ENCODE assay signal across 8 mouse cellular contexts in the genomic region with DNA sequence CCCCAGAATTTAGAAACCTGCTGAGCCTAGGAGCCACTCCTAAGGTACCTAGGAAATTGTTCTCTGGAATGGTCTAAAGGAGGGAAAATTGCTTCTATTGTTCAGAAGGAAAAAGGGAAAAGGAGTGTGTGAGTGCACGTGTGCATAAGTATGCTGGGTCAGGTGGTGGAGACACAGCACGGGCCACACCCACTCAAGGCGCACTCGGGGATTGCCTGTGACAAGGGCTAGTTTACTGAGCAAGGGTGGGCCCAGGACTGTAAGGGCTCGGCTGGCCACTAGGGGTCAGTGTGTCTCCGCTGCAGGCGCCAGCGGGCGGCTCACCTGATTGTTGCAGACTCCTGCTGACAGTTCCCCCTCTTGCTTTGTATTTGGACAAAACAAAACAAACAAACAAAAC. TPM values are rescaled to one million over a fixed set of nuclear protein-coding genes. Genes with fewer than 3 reads are reported as not detected.
DNase-seq lines count a peak whose midpoint lies in the region; ATAC-seq and TF ChIP-seq lines count a peak whose summit lies in the region.

No protein-coding gene starts in this region.

- H3K27me3 ChIP-seq in forebrain, embryonic 14.5 days (replicated peaks; ENCODE audit: control insufficient read depth, insufficient read depth, low read length) = no peaks in the 10 kb centered on the region
- H3K27me3 ChIP-seq in liver, embryonic 16.5 days (ENCODE audit: control insufficient read depth, insufficient read depth, low read depth, low read length) = no peaks in the 10 kb centered on the region
- no peaks in the 10 kb centered on the region for H3K27me3 ChIP-seq in neural tube, embryonic 12.5 days (replicated peaks)
- H3K27me3 ChIP-seq in stomach, postnatal 0 days (ENCODE audit: control insufficient read depth, insufficient read depth, low read length) = no peaks in the 10 kb centered on the region

- H3K9ac ChIP-seq in forebrain, embryonic 14.5 days (ENCODE audit: low read length) = peak overlapping the region; percentile 1; the same call in 1 of the 2 replicates
- no peak overlapping the region for H3K9ac ChIP-seq in liver, embryonic 16.5 days (ENCODE audit: low read depth, low read length)
- H3K9ac ChIP-seq in neural tube, embryonic 12.5 days = no peak overlapping the region
- H3K9ac ChIP-seq in stomach, postnatal 0 days (ENCODE audit: low read length) = no peak overlapping the region; the same call in 1 of the 2 replicates

- peak overlapping the region; percentile 4; the same call in 1 of the 2 replicates for H3K4me3 ChIP-seq in forebrain, embryonic 14.5 days (ENCODE audit: low read depth, low read length)
- H3K4me3 ChIP-seq in liver, embryonic 16.5 days (ENCODE audit: low read depth, low read length) = peak overlapping the region; percentile 36
- H3K4me3 ChIP-seq in neural tube, embryonic 12.5 days = no peak overlapping the region
- H3K4me3 ChIP-seq in stomach, postnatal 0 days (ENCODE audit: low read depth, low read length) = peak overlapping the region; percentile 35

- intact Hi-C loops in heart, postnatal 14 days (cut with DNase I) = loop anchor here (1.0 to 5.0 kb wide), 3 partner anchors 65 to 622 kb away; a partner anchor contains a TSS

- no peaks in the 10 kb centered on the region for H3K36me3 ChIP-seq in forebrain, embryonic 14.5 days (ENCODE audit: control insufficient read depth, insufficient read depth, low read length)
- H3K36me3 ChIP-seq in liver, embryonic 16.5 days (ENCODE audit: control insufficient read depth, insufficient read depth) = no peaks in the 10 kb centered on the region
- H3K36me3 ChIP-seq in neural tube, embryonic 12.5 days = no peaks in the 10 kb centered on the region
- H3K36me3 ChIP-seq in stomach, postnatal 0 days (ENCODE audit: control insufficient read depth, insufficient read depth, low read length) = no peaks in the 10 kb centered on the region

- H3K4me1 ChIP-seq in forebrain, embryonic 14.5 days (ENCODE audit: control insufficient read depth, insufficient read depth, low read length) = no peaks in the 10 kb centered on the region
- H3K4me1 ChIP-seq in liver, embryonic 16.5 days (ENCODE audit: control insufficient read depth, low read depth, low read length) = no peaks in the 10 kb centered on the region
- peaks cover 6% of the 10 kb centered on the region; the same call in 1 of the 2 replicates for H3K4me1 ChIP-seq in neural tube, embryonic 12.5 days
- 0 out of 2 replicates have a peak, but pooled peaks cover 2% of the 10 kb centered on the region for H3K4me1 ChIP-seq in stomach, postnatal 0 days (replicated peaks; ENCODE audit: control insufficient read depth, insufficient read depth)

- under 1% methylated on average over 9 of the region's 9 CpGs for WGBS in forebrain, embryonic 14.5 days
- WGBS in large intestine, adult 2 months = under 1% methylated on average over 9 of the region's 9 CpGs
- WGBS in liver, embryonic 16.5 days (ENCODE audit: insufficient replicate concordance) = 0% methylated on average over 9 of the region's 9 CpGs
- WGBS in neural tube, embryonic 12.5 days = 1% methylated on average over 9 of the region's 9 CpGs
- WGBS in stomach, postnatal 0 days = 1% methylated on average over 9 of the region's 9 CpGs

- TF ChIP-seq CTCF in stomach, postnatal 0 days (IDR thresholded peaks at IDR 0.05; ENCODE audit: low read depth) = peak; percentile 98

- peak; percentile 83 for ATAC-seq in forebrain, embryonic 14.5 days
- ATAC-seq in liver, embryonic 16.5 days (ENCODE audit: low read depth) = peak; percentile 76
- ATAC-seq in neural tube, embryonic 12.5 days (ENCODE audit: low FRiP score, low read depth) = peak; percentile 82
- peak; percentile 95 for ATAC-seq in stomach, postnatal 0 days (ENCODE audit: low FRiP score, low TSS enrichment)

- H3K9me3 ChIP-seq in forebrain, embryonic 14.5 days (replicated peaks; ENCODE audit: control insufficient read depth, low read length) = no peaks in the 10 kb centered on the region
- H3K9me3 ChIP-seq in liver, embryonic 16.5 days (replicated peaks; ENCODE audit: control insufficient read depth, low read length) = no peaks in the 10 kb centered on the region
- H3K9me3 ChIP-seq in neural tube, embryonic 12.5 days = no peaks in the 10 kb centered on the region
- H3K9me3 ChIP-seq in stomach, postnatal 0 days (ENCODE audit: control insufficient read depth, low read length) = no peaks in the 10 kb centered on the region

- H3K27ac ChIP-seq in forebrain, embryonic 14.5 days (ENCODE audit: low read depth, low read length) = no peak overlapping the region
- no peak overlapping the region for H3K27ac ChIP-seq in liver, embryonic 16.5 days (ENCODE audit: low read length)
- H3K27ac ChIP-seq in neural tube, embryonic 12.5 days = no peak overlapping the region
- no peak overlapping the region for H3K27ac ChIP-seq in stomach, postnatal 0 days (replicated peaks)

- TF ChIP-seq EP300 in stomach, postnatal 0 days (optimal IDR thresholded peaks at IDR 0.05) = no peak

- peak; percentile 98 for DNase-seq in ES-CJ7 (ENCODE audit: low read depth, low spot score)
- DNase-seq in cerebellum, adult 11 months = peak; percentile 80
- DNase-seq in forebrain, embryonic 14.5 days (ENCODE audit: low spot score) = peak; percentile 81
- peak; percentile 90 to 94 for DNase-seq in heart, postnatal 14 days
- DNase-seq in large intestine, adult 2 months (ENCODE audit: low read depth, low spot score) = peak; percentile 46
- DNase-seq in stomach, postnatal 0 days (ENCODE audit: low spot score) = peak; percentile 89

- H3K4me2 ChIP-seq in forebrain, embryonic 14.5 days (ENCODE audit: low read length) = peak overlapping the region; percentile 40
- peak overlapping the region; percentile 52 for H3K4me2 ChIP-seq in liver, embryonic 16.5 days (ENCODE audit: low read depth, low read length)
- peak overlapping the region; percentile 51 for H3K4me2 ChIP-seq in neural tube, embryonic 12.5 days (replicated peaks)
- peak overlapping the region; percentile 58 for H3K4me2 ChIP-seq in stomach, postnatal 0 days (replicated peaks; ENCODE audit: low read depth)

RNA-seq across cellular contexts. Expression of a gene that starts 26.8 kb away (rescaled TPM):
- not detected in 2 replicates for polyA plus RNA-seq in forebrain, embryonic 14.5 days (2014; fragmentation: Nextera tagmentation; extraction: Ambion mirVana)
- not detected for total RNA-seq in heart, postnatal 14 days (2021)
- 0.60 and 0.61 TPM in 2 replicates for polyA plus RNA-seq in large intestine, adult 2 months (2012; rRNA removed)
- polyA plus RNA-seq in liver, embryonic 16.5 days (2015; fragmentation: Nextera tagmentation; extraction: Ambion mirVana) = 0.18 and 0.32 TPM in 2 replicates
- not detected in 2 replicates for polyA plus RNA-seq in neural tube, embryonic 12.5 days (2016; fragmentation: Nextera tagmentation; extraction: Ambion mirVana)
- 0.68 and 1.7 TPM in 2 replicates for polyA plus RNA-seq in stomach, postnatal 0 days (2015; fragmentation: Nextera tagmentation; extraction: Ambion mirVana)

RNA-seq across cellular contexts. Expression of a gene that starts 33.8 kb away (rescaled TPM):
- polyA plus RNA-seq in forebrain, embryonic 14.5 days (2014; fragmentation: Nextera tagmentation; extraction: Ambion mirVana) = 9.9 and 12.0 TPM in 2 replicates
- 10 to 100 TPM; 11.8 to 12.3 TPM for total RNA-seq in heart, postnatal 14 days (2021)
- polyA plus RNA-seq in large intestine, adult 2 months (2012; rRNA removed) = 1.1 and 2.5 TPM in 2 replicates
- polyA plus RNA-seq in liver, embryonic 16.5 days (2015; fragmentation: Nextera tagmentation; extraction: Ambion mirVana) = 0.47 and 0.68 TPM in 2 replicates
- polyA plus RNA-seq in neural tube, embryonic 12.5 days (2016; fragmentation: Nextera tagmentation; extraction: Ambion mirVana) = 11.1 and 12.7 TPM in 2 replicates
- 1.9 and 2.2 TPM in 2 replicates for polyA plus RNA-seq in stomach, postnatal 0 days (2015; fragmentation: Nextera tagmentation; extraction: Ambion mirVana)

Comparison
In these comparisons a context has a peak if more than half of its experiments do, and no peak if none do; other contexts are left out.
1. DNase-seq: peak in every context shown above with its lines; median percentile 98 in ES-CJ7; 92 in heart, postnatal 14 days; 89 in stomach, postnatal 0 days; 81 in forebrain, embryonic 14.5 days; 80 in cerebellum, adult 11 months; 46 in large intestine, adult 2 months.